Mouse (Mus musculus) MEL (cell line): ENCODE measurements around the gene Tsx. TPM values are rescaled to one million over a fixed set of nuclear protein-coding genes. Genes with fewer than 3 reads are reported as not detected.

Experiments
- DNase-seq: peaks from one replicate; pipeline ENCODE4 v3.0.0; 2011; ENCODE audit warnings: low read depth, low spot score
- H3K27ac ChIP-seq: 2 replicates; pipeline ENCODE4 v1.5.1; 2012; ENCODE audit warnings: low read depth, mild to moderate bottlenecking, control low read depth, low read length, moderate library complexity; ENCODE audit not compliant: control insufficient read depth
- H3K27me3 ChIP-seq, 2 experiments: fragments of 150-350 bp in 1 of 2; sonication (generic) in 1 of 2; 2 replicates each; pipeline ENCODE4 v1.6.1; 2012; ENCODE audit warnings: low read length in 2 of 2, mild to moderate bottlenecking in 2 of 2, improper control_type of control experiment in 1 of 2, moderate library complexity in 1 of 2; ENCODE audit not compliant: insufficient read depth in 2 of 2, control insufficient read depth in 1 of 2
- H3K36me3 ChIP-seq, 2 experiments: 2 replicates each; pipeline ENCODE4 v1.6.1; 2012 to 2014; ENCODE audit warnings: low read length in 2 of 2, improper control_type of control experiment in 1 of 2, inconsistent platforms in 1 of 2, mild to moderate bottlenecking in 1 of 2; ENCODE audit not compliant: insufficient read depth in 2 of 2, control insufficient read depth in 1 of 2
- H3K4me1 ChIP-seq, 2 experiments: fragments of 150-350 bp in 1 of 2; sonication (generic) in 1 of 2; 2 replicates each; pipeline ENCODE4 v1.6.1; 2012; ENCODE audit warnings: low read length in 2 of 2, improper control_type of control experiment in 1 of 2, mild to moderate bottlenecking in 1 of 2; ENCODE audit not compliant: insufficient read depth in 2 of 2, control insufficient read depth in 1 of 2
- H3K4me3 ChIP-seq, 2 experiments: fragments of 150-350 bp in 1 of 2; sonication (generic) in 1 of 2; 2 replicates each; pipeline ENCODE4 v1.5.1; 2012; ENCODE audit warnings: low read depth in 2 of 2, low read length in 2 of 2, mild to moderate bottlenecking in 2 of 2, moderate library complexity in 2 of 2, control low read depth in 1 of 2, improper control_type of control experiment in 1 of 2; ENCODE audit not compliant: control insufficient read depth in 1 of 2, insufficient read depth in 1 of 2
- H3K79me2 ChIP-seq: 2 replicates; pipeline ENCODE4 v1.6.1; 2012; ENCODE audit warnings: mild to moderate bottlenecking, low read length, moderate library complexity; ENCODE audit not compliant: control insufficient read depth, poor library complexity, insufficient read depth
- H3K9ac ChIP-seq: 2 replicates; pipeline ENCODE4 v1.6.1; 2012; ENCODE audit warnings: low read depth, mild to moderate bottlenecking, control low read depth, low read length, moderate library complexity; ENCODE audit not compliant: control insufficient read depth, poor library complexity, severe bottlenecking
- H3K9me3 ChIP-seq: fragments of 150-350 bp; sonication (generic); replicated peaks from 2 replicates; pipeline ENCODE4 v1.6.1; 2012; ENCODE audit warnings: mild to moderate bottlenecking, low read length, improper control_type of control experiment, moderate library complexity; ENCODE audit not compliant: insufficient read depth
- BHLHE40 ChIP-seq: IDR thresholded peaks from 2 replicates; pipeline ENCODE4 v1.6.1; 2012; ENCODE audit warnings: low read depth, mild to moderate bottlenecking, inconsistent platforms, low read length, improper control_type of control experiment, borderline replicate concordance
- CHD1 ChIP-seq: IDR thresholded peaks from 2 replicates; pipeline ENCODE4 v1.6.1; 2012; ENCODE audit warnings: low read depth, mild to moderate bottlenecking, inconsistent platforms, low read length, improper control_type of control experiment
- CTCF ChIP-seq, 3 experiments: IDR thresholded peaks in 2 of 3; conservative IDR thresholded peaks in 1 of 3; 2 replicates each; pipeline ENCODE4 v1.5.1; 2011 to 2012; ENCODE audit warnings: low read length in 3 of 3, low read depth in 2 of 3, mild to moderate bottlenecking in 2 of 3, improper control_type of control experiment in 1 of 3, inconsistent platforms in 1 of 3, mixed read lengths in 1 of 3, moderate library complexity in 1 of 3; ENCODE audit not compliant: control insufficient read depth in 1 of 3, insufficient read depth in 1 of 3, poor library complexity in 1 of 3, severe bottlenecking in 1 of 3
- ETS1 ChIP-seq: IDR thresholded peaks from 2 replicates; pipeline ENCODE4 v1.6.1; 2012; ENCODE audit warnings: low read depth, mild to moderate bottlenecking, inconsistent platforms, low read length, improper control_type of control experiment, moderate library complexity
- GABPA ChIP-seq: IDR thresholded peaks from 2 replicates; pipeline ENCODE4 v1.6.1; 2012; ENCODE audit warnings: low read depth, mild to moderate bottlenecking, inconsistent platforms, low read length, improper control_type of control experiment, moderate library complexity
- HCFC1 ChIP-seq: IDR thresholded peaks from 2 replicates; pipeline ENCODE4 v1.6.1; 2012; ENCODE audit warnings: low read depth, mild to moderate bottlenecking, inconsistent platforms, low read length, improper control_type of control experiment, moderate library complexity
- JUND ChIP-seq: IDR thresholded peaks from 2 replicates; pipeline ENCODE4 v1.6.1; 2011; ENCODE audit warnings: low read depth, mild to moderate bottlenecking, improper control_type of control experiment, low read length
- MXI1 ChIP-seq: IDR thresholded peaks from 2 replicates; pipeline ENCODE4 v1.6.1; 2011; ENCODE audit warnings: mild to moderate bottlenecking, low read depth, low read length, improper control_type of control experiment
- MYC ChIP-seq: IDR thresholded peaks from 2 replicates; pipeline ENCODE4 v1.6.1; 2011; ENCODE audit warnings: low read depth, mild to moderate bottlenecking, low read length, improper control_type of control experiment, moderate library complexity
- POLR2A ChIP-seq, 2 experiments: IDR thresholded peaks; 2 replicates each; pipeline ENCODE4 v1.6.1; 2011 to 2012; ENCODE audit warnings: low read length in 2 of 2, mild to moderate bottlenecking in 2 of 2, control low read depth in 1 of 2, improper control_type of control experiment in 1 of 2, low read depth in 1 of 2, moderate library complexity in 1 of 2; ENCODE audit not compliant: control insufficient read depth in 1 of 2, insufficient read depth in 1 of 2, poor library complexity in 1 of 2
- POLR2AphosphoS2 ChIP-seq: IDR thresholded peaks from 2 replicates; pipeline ENCODE4 v1.6.1; 2011; ENCODE audit warnings: low read length, improper control_type of control experiment
- POLR2AphosphoS5 ChIP-seq: IDR thresholded peaks from 2 replicates; pipeline ENCODE4 v1.6.1; 2012; ENCODE audit warnings: low read depth, borderline replicate concordance, mild to moderate bottlenecking, inconsistent platforms, low read length, moderate library complexity, mixed read lengths
- RAD21 ChIP-seq: IDR thresholded peaks from 2 replicates; pipeline ENCODE4 v1.6.1; 2011; ENCODE audit warnings: mild to moderate bottlenecking, low read depth, low read length, improper control_type of control experiment
- SIN3A ChIP-seq: IDR thresholded peaks from 2 replicates; pipeline ENCODE4 v1.6.1; 2012; ENCODE audit warnings: low read length, improper control_type of control experiment, inconsistent platforms
- SMC3 ChIP-seq: IDR thresholded peaks from 2 replicates; pipeline ENCODE4 v1.6.1; 2011; ENCODE audit warnings: low read depth, low read length, improper control_type of control experiment
- USF2 ChIP-seq, 2 experiments: IDR thresholded peaks; 2 replicates each; pipeline ENCODE4 v1.6.1; 2011 to 2012; ENCODE audit warnings: improper control_type of control experiment in 2 of 2, low read length in 2 of 2, borderline replicate concordance in 1 of 2, inconsistent platforms in 1 of 2, low read depth in 1 of 2, mild to moderate bottlenecking in 1 of 2; ENCODE audit not compliant: insufficient read depth in 1 of 2
- ZNF384 ChIP-seq: IDR thresholded peaks from 2 replicates; pipeline ENCODE4 v1.6.1; 2012; ENCODE audit warnings: low read depth, mild to moderate bottlenecking, inconsistent platforms, low read length, improper control_type of control experiment
- polyA plus RNA-seq, 2 experiments: library from polyadenylated mRNA; stranded (reverse) in 1 of 2; unstranded in 1 of 2; fragments of >175 nt in 1 of 2; fragments of >200 nt in 1 of 2; gene quantifications; 2 replicates each; pipeline versions ENCODE4 v1.2.1 to v1.2.4; 2012; ENCODE audit warnings: low replicate concordance in 2 of 2, low read depth in 1 of 2; ENCODE audit not compliant: insufficient read length in 2 of 2, insufficient read depth in 1 of 2, missing spikeins in 1 of 2
- total RNA-seq: library from RNA; depleted of rRNA; stranded (reverse); fragments of 300-350 nt; gene quantifications from 2 replicates; pipeline ENCODE4 v1.2.3, GENCODE M21; 2012

Tsx gene
- total and polyA plus RNA-seq, 3 experiments, result not detected

- Histone ChIP-seq H3K36me3 (no peaks in the 10 kb centered on the region), H3K9ac (no peak overlapping the region), H3K4me3 (no peak overlapping the region), H3K9me3 (no peaks in the 10 kb centered on the region), H3K4me1 (no peaks in the 10 kb centered on the region), H3K27me3 (no peaks in the 10 kb centered on the region), H3K79me2 (no peaks in the 10 kb centered on the region), H3K27ac (no peak overlapping the region)
- peak; percentile 11 for DNase-seq
- TF ChIP-seq JUND (no peak), RAD21 (peak; percentile 10), SMC3 (peak; percentile 25; the same call in 1 of the 2 replicates), POLR2AphosphoS5 (no peak), CTCF (IDR thresholded peaks at IDR 0.05 in 2 of 3, conservative IDR thresholded peaks at IDR 0.05 in 1 of 3; ENCODE audit: control insufficient read depth in 1 of 3, insufficient read depth in 1 of 3, low read depth in 2 of 3, low read length in 3 of 3, poor library complexity in 1 of 3, severe bottlenecking in 1 of 3) (peak; percentile 5 to 44 (median 29); a peak in 4 of 6 replicates)
These were observed 40.0 kb upstream of the Tsx start for GRCm38 (mm10) chrX:103374250-103374649.

GRCm38 (mm10) chrX:103384528-103384927, 29.7 kb upstream of the Tsx start:
- TF ChIP-seq RAD21, result peak; percentile 3
- TF ChIP-seq POLR2A (IDR thresholded peaks at IDR 0.05; ENCODE audit: control insufficient read depth in 1 of 2, insufficient read depth in 1 of 2, low read depth in 1 of 2, low read length in 2 of 2, poor library complexity in 1 of 2), result no peak
- TF ChIP-seq USF2 (IDR thresholded peaks at IDR 0.05; ENCODE audit: borderline replicate concordance in 1 of 2, insufficient read depth in 1 of 2, low read depth in 1 of 2, low read length in 2 of 2), result no peak
- no peak for TF ChIP-seq POLR2AphosphoS2
- H3K4me3 ChIP-seq, result no peak overlapping the region
- no peaks in the 10 kb centered on the region for H3K79me2 ChIP-seq
- no peaks in the 10 kb centered on the region for H3K4me1 ChIP-seq
- no peaks in the 10 kb centered on the region; a peak in 1 of 4 replicates for H3K27me3 ChIP-seq
- DNase-seq, result no peak
- H3K27ac ChIP-seq, result no peak overlapping the region
- no peaks in the 10 kb centered on the region for H3K36me3 ChIP-seq
- no peak overlapping the region for H3K9ac ChIP-seq
- no peaks in the 10 kb centered on the region for H3K9me3 ChIP-seq

- Histone ChIP-seq H3K36me3 (no peaks in the 10 kb centered on the region), H3K79me2 (no peaks in the 10 kb centered on the region), H3K4me1 (no peaks in the 10 kb centered on the region), H3K4me3 (no peak overlapping the region), H3K9ac (no peak overlapping the region), H3K27ac (no peak overlapping the region), H3K27me3 (peaks cover 0 to 2% of the 10 kb centered on the region in 2 experiments; a peak in 2 of 4 replicates), H3K9me3 (no peaks in the 10 kb centered on the region)
- TF ChIP-seq GABPA (no peak), CHD1 (no peak), SMC3 (no peak), ETS1 (no peak), MYC (no peak), ZNF384 (no peak), HCFC1 (no peak), USF2 (IDR thresholded peaks at IDR 0.05; ENCODE audit: borderline replicate concordance in 1 of 2, insufficient read depth in 1 of 2, low read depth in 1 of 2, low read length in 2 of 2) (no peak), RAD21 (no peak), SIN3A (no peak), MXI1 (no peak), BHLHE40 (no peak)
- no peak for DNase-seq
These were observed 26.1 kb upstream of the Tsx start for GRCm38 (mm10) chrX:103388131-103388530.
